Mouse (Mus musculus): ENCODE results near the gene Rnase12. TPM values are rescaled to one million over a fixed set of nuclear protein-coding genes. Genes with fewer than 3 reads are reported as not detected.
"Not testable (repeated sequence)": the region's sequence is repeated elsewhere in the genome, so short reads cannot be mapped to it uniquely, and the experiment has no call there.

The Rnase12 gene
- total RNA-seq, 4 experiments from 2014 or later = not detected

DNA sequence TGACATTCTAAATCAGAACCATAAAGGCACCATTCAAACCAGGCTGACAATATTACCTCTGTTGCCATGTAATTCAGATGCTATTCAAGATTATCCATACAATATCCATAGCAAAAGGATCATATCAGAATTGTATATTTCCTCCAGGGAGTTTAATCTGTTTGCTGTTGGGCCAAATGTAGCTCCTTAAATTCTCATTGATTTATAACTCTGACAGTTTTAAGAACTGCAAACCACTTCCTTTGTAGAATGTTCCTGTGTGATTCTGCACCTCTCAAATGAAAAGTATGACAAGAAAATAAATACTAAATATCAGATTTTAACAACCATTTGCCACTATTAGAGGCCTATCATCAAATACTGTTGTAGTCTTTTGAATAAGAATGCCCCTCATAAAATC lies 41.7 kb downstream of the Rnase12 start:
- no peak for DNase-seq

DNA sequence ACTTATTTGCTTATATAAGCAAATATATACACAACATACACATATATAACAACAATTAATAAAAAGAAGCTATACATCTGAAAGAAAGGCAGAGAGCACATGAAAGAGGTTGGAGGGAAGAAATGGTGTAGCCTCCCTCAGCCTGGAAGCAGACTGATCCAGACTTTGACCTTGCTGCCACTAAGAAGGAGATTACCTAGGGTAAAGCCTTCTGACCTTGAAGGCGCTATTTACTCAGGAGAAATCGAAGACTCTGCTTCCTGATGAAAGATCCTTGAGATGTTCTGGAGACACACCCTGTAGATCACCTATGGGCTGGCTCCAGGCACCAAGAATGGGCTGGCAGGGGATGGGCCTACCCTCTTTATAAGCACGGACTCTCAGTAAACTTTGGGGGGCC lies 42.7 kb downstream of the Rnase12 start:
- not testable (repeated sequence) for DNase-seq

DNA sequence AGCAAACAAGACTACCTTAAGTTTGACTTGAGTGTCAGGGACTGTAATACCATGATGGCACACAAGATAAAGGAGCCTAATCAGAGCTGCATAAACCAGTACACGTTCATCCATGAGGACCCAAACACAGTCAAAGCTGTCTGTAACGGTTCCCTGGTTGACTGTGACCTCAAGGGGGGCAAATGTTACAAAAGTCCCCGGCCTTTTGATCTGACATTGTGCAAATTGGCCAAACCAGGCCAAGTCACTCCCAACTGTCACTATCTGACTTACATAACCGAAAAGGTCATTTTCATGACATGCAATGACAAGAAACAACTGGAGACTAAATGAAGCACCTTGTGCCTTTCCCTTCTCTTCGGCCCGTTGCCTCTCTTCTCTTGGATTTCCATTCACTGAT lies 47.9 kb downstream of the Rnase12 start:
- no peak for DNase-seq

DNA sequence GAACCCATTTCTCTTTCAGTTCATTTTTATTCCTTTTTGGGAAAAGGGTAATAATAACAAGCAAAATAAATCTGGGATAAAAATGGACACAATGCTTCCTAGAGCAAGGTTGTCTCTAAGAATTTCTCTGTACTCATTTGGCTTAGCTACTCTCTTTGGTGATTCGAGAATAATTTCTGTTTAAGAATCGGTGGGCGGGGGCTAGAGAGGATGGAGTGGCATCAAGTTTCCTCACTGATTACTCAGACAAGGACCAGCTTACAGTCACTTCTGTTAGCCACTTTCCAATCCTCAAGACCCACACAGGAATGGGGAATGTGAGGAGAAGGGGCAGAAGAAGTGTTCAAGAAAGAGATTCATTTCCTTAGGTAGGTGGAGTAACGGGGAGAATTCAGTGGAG lies 48.7 kb downstream of the Rnase12 start:
- DNase-seq = no peak

DNA sequence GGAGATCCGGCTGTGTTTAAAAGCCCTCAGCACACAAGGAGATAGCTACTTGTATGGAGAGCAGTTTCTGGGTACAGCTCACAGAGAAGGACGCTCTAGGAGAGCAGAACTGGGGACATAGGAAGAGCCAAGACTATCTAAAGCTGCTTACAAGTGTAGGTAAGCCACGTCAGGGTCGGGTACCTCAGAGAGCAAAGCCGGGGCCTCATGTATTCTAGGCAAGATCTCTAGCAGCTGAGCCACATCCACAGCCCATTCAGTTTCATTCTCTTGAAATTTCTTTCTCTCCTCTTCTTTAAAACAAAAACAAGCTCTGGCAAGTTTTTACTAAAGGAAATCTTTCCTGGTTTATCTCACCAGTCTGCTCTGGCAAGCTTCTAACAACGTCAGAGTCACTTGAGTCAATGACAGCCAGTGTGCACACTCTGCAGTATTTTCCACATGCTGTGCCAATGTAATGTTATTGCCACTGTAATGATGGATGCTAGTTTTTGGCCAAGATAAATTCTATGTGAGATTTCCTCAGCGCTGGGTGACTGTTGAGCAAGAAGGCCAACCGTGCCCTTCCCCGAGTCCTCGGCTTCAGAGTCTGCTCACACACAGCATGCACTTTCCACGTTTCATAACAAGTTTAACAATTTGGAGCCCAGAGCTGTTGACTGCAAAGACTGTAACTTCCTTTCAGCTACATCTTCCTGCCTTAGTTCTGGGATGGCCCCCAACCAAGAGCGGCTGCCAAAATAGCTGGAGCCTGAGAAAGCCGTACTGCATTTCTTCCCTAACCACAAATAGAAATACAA lies 49.3 kb downstream of the Rnase12 start:
- peak; percentile 81 for DNase-seq

DNA sequence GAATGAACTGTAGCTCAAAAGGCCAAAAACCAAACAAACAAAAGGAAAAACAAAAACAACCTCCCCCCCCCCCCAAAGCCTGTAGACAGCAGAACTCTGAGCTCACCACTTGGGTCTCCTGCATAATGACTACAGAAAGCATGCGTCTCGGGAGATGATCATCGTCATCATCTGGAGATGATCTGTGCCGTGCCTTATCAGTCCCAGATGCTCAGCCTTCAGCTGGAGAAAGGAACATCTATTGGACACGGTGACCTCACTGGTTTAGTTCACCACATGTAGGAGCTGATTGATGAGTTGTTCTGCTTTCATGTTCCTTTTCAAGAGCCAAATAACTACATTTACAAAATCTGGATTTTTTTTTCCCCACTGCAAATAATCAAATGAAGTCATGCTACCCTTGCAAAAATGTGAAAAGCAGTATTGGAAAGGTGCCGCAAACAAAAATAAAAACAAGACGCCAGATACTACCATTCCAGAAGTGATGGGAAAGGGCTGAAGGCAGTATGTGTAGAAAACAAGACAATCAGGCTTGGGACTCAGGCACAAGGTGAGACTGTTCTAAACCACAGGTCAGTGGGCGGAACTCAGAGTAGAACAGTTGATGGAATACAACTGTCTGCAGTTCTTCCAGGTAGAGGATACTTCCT lies 50.2 kb downstream of the Rnase12 start, which contains the start of gene Rnase10:
Rnase10 (plus strand) TSS at position 600 of the 650 bp plus-strand sequence.
- no peak for DNase-seq

Other genes with a start within 250 kb of the Rnase12 start
- 1 to 10 TPM in 1 of 4 experiments, under 1 TPM in 1, not detected in 2; 0.58 to 1.8 TPM for gene Ccnb1ip1, start 249.9 kb downstream of the Rnase12 start, total RNA-seq (2022)
- gene Parp2, start 249.8 kb downstream of the Rnase12 start, total RNA-seq (2022) = 10 to 100 TPM; 24.2 to 40.7 (median 31.3) TPM
- 10 to 100 TPM; 25.5 to 33.6 (median 25.9) TPM for gene Tep1, start 187.1 kb downstream of the Rnase12 start, total RNA-seq (2022)
- gene Klhl33, start 160.2 kb downstream of the Rnase12 start, total RNA-seq (2022) = 1 to 10 TPM; 1.0 to 3.4 (median 1.8) TPM
- 10 to 100 TPM; 44.8 to 55.6 (median 51.3) TPM for gene Osgep, start 132.8 kb downstream of the Rnase12 start, total RNA-seq (2022)
- gene Apex1, start 132.7 kb downstream of the Rnase12 start, total RNA-seq (2022) = 10 to 100 TPM; 73.6 to 85.2 (median 74.1) TPM
- gene Pip4p1, start 126.8 kb downstream of the Rnase12 start, total RNA-seq (2022) = 10 to 100 TPM; 62.3 to 74.8 (median 68.0) TPM
- gene Pnp, start 126.6 kb downstream of the Rnase12 start, total RNA-seq (2022) = 10 to 100 TPM; 26.5 to 35.8 (median 31.3) TPM
- gene Gm49342, start 113.1 kb downstream of the Rnase12 start, total RNA-seq (2022) = 10 to 100 TPM; 25.4 to 40.6 (median 33.0) TPM
- 1 to 10 TPM; 1.8 to 2.5 (median 2.2) TPM for gene Pnp2, start 101.7 kb downstream of the Rnase12 start, total RNA-seq (2022)
- gene Rnase10, start 49.9 kb downstream of the Rnase12 start, total RNA-seq (2022) = under 1 TPM in 2 of 4 experiments, not detected in 2; 0.15 to 0.31 TPM
- gene Rnase9, start 15.8 kb downstream of the Rnase12 start, total RNA-seq (2022) = not detected
- not detected for gene Rnase11, start 7.5 kb downstream of the Rnase12 start, total RNA-seq (2022)
- not detected for gene Olfr750, start 16.8 kb upstream of the Rnase12 start, total RNA-seq (2022)
- gene Rnase4, start 33.4 kb upstream of the Rnase12 start, total RNA-seq (2022) = 10 to 100 TPM; 48.1 to 69.1 (median 54.7) TPM
- 1 to 10 TPM; 5.4 to 7.4 (median 6.4) TPM for gene Ang, start 33.5 kb upstream of the Rnase12 start, total RNA-seq (2022)
- gene Eddm3b, start 56.8 kb upstream of the Rnase12 start, total RNA-seq (2022) = not detected
- gene Rnase6, start 66.2 kb upstream of the Rnase12 start, total RNA-seq (2022) = 1 to 10 TPM; 1.4 to 4.0 (median 2.1) TPM
- gene Rnase1, start 89.1 kb upstream of the Rnase12 start, total RNA-seq (2022) = under 1 TPM in 1 of 4 experiments, not detected in 3; 0.28 TPM
- not detected for gene Rnase2b, start 104.6 kb upstream of the Rnase12 start, total RNA-seq (2022)
- gene Ang2, start 141.5 kb upstream of the Rnase12 start, total RNA-seq (2022) = not detected
- gene Ear14, start 145.7 kb upstream of the Rnase12 start, total RNA-seq (2022) = not detected
- gene Rnase2a, start 198.5 kb upstream of the Rnase12 start, total RNA-seq (2022) = 10 to 100 TPM in 2 of 4 experiments, 1 to 10 TPM in 2; 8.4 to 30.6 (median 10.1) TPM

Data from adrenal gland, adult 8-10 months (tissue).